Mouse (Mus musculus) granulocyte monocyte progenitor cell, adult 5-6 weeks (primary cell): ENCODE measurements around the gene Dnph1. TPM values are rescaled to one million over a fixed set of nuclear protein-coding genes. Genes with fewer than 3 reads are reported as not detected.

Source experiments
- total RNA-seq, 2 experiments: library from RNA; stranded (forward) in 1 of 2; stranded (reverse) in 1 of 2; fragments of 200-712, 200-1000 nt in 1 of 2; fragments of >200 nt in 1 of 2; fragmentation: Nextera tagmentation in 1 of 2; gene quantifications; 2 replicates each; pipeline ENCODE4 v1.2.3; 2014 to 2017

Gene Dnph1
- total RNA-seq, 2 experiments from 2014 or later = 25.8 to 33.1 TPM

Other genes starting within 250 kb of the Dnph1 start
- gene Polr1c, start 248.7 kb upstream of the Dnph1 start, total RNA-seq (2014; fragmentation: Nextera tagmentation) = 86.8 and 97.0 TPM in 2 replicates
- 40.4 and 65.2 TPM in 2 replicates for gene Polr1c, start 248.7 kb upstream of the Dnph1 start, total RNA-seq (2017)
- gene Yipf3, start 248.6 kb upstream of the Dnph1 start, total RNA-seq (2014; fragmentation: Nextera tagmentation) = 62.8 and 72.2 TPM in 2 replicates
- 40.9 and 60.4 TPM in 2 replicates for gene Yipf3, start 248.6 kb upstream of the Dnph1 start, total RNA-seq (2017)
- 1.8 and 3.5 TPM in 2 replicates for gene Lrrc73, start 243.2 kb upstream of the Dnph1 start, total RNA-seq (2014; fragmentation: Nextera tagmentation)
- not detected in 2 replicates for gene Lrrc73, start 243.2 kb upstream of the Dnph1 start, total RNA-seq (2017)
- gene Tjap1, start 213.7 kb upstream of the Dnph1 start, total RNA-seq (2014; fragmentation: Nextera tagmentation) = 19.4 and 37.8 TPM in 2 replicates
- 3.5 and 15.6 TPM in 2 replicates for gene Tjap1, start 213.7 kb upstream of the Dnph1 start, total RNA-seq (2017)
- gene Dlk2, start 199.3 kb upstream of the Dnph1 start, total RNA-seq (2014; fragmentation: Nextera tagmentation) = 1.3 TPM in 1 of 2 replicates, not detected in the other
- not detected in 2 replicates for gene Dlk2, start 199.3 kb upstream of the Dnph1 start, total RNA-seq (2017)
- gene Abcc10, start 168.4 kb upstream of the Dnph1 start, total RNA-seq (2014; fragmentation: Nextera tagmentation) = 2.1 and 4.1 TPM in 2 replicates
- gene Abcc10, start 168.4 kb upstream of the Dnph1 start, total RNA-seq (2017) = 0.95 and 1.0 TPM in 2 replicates
- gene Zfp318, start 113.0 kb upstream of the Dnph1 start, total RNA-seq (2014; fragmentation: Nextera tagmentation) = 8.0 and 9.8 TPM in 2 replicates
- gene Zfp318, start 113.0 kb upstream of the Dnph1 start, total RNA-seq (2017) = 5.6 and 13.8 TPM in 2 replicates
- gene Crip3, start 67.8 kb upstream of the Dnph1 start, total RNA-seq (2014; fragmentation: Nextera tagmentation) = not detected in 2 replicates
- not detected in 2 replicates for gene Crip3, start 67.8 kb upstream of the Dnph1 start, total RNA-seq (2017)
- gene Slc22a7, start 58.3 kb upstream of the Dnph1 start, total RNA-seq (2014; fragmentation: Nextera tagmentation) = not detected in 2 replicates
- not detected in 2 replicates for gene Slc22a7, start 58.3 kb upstream of the Dnph1 start, total RNA-seq (2017)
- gene Ttbk1, start 9.0 kb upstream of the Dnph1 start, total RNA-seq (2014; fragmentation: Nextera tagmentation) = 0.09 TPM in 1 of 2 replicates, not detected in the other
- not detected in 2 replicates for gene Ttbk1, start 9.0 kb upstream of the Dnph1 start, total RNA-seq (2017)
- 14.2 and 34.8 TPM in 2 replicates for gene Cul9, start 49.7 kb downstream of the Dnph1 start, total RNA-seq (2014; fragmentation: Nextera tagmentation)
- 7.5 and 8.9 TPM in 2 replicates for gene Cul9, start 49.7 kb downstream of the Dnph1 start, total RNA-seq (2017)
- gene Srf, start 59.5 kb downstream of the Dnph1 start, total RNA-seq (2014; fragmentation: Nextera tagmentation) = 27.4 and 42.7 TPM in 2 replicates
- 29.6 and 47.7 TPM in 2 replicates for gene Srf, start 59.5 kb downstream of the Dnph1 start, total RNA-seq (2017)
- 3.6 and 4.3 TPM in 2 replicates for gene Ptk7, start 132.8 kb downstream of the Dnph1 start, total RNA-seq (2014; fragmentation: Nextera tagmentation)
- 3.7 and 3.8 TPM in 2 replicates for gene Ptk7, start 132.8 kb downstream of the Dnph1 start, total RNA-seq (2017)
- 5.6 and 8.5 TPM in 2 replicates for gene Klc4, start 149.3 kb downstream of the Dnph1 start, total RNA-seq (2014; fragmentation: Nextera tagmentation)
- gene Klc4, start 149.3 kb downstream of the Dnph1 start, total RNA-seq (2017) = 7.9 and 11.5 TPM in 2 replicates
- 106 and 113 TPM in 2 replicates for gene Mrpl2, start 149.5 kb downstream of the Dnph1 start, total RNA-seq (2014; fragmentation: Nextera tagmentation)
- gene Mrpl2, start 149.5 kb downstream of the Dnph1 start, total RNA-seq (2017) = 103 and 133 TPM in 2 replicates
- 16.8 and 21.6 TPM in 2 replicates for gene Cul7, start 153.6 kb downstream of the Dnph1 start, total RNA-seq (2014; fragmentation: Nextera tagmentation)
- 10.0 and 13.2 TPM in 2 replicates for gene Cul7, start 153.6 kb downstream of the Dnph1 start, total RNA-seq (2017)
- gene Rrp36, start 177.6 kb downstream of the Dnph1 start, total RNA-seq (2014; fragmentation: Nextera tagmentation) = 15.7 and 21.3 TPM in 2 replicates
- 48.2 and 66.9 TPM in 2 replicates for gene Rrp36, start 177.6 kb downstream of the Dnph1 start, total RNA-seq (2017)
- gene Mea1, start 182.1 kb downstream of the Dnph1 start, total RNA-seq (2014; fragmentation: Nextera tagmentation) = 56.5 and 76.8 TPM in 2 replicates
- gene Mea1, start 182.1 kb downstream of the Dnph1 start, total RNA-seq (2017) = 73.8 and 82.4 TPM in 2 replicates
- 62.5 and 77.9 TPM in 2 replicates for gene Klhdc3, start 184.2 kb downstream of the Dnph1 start, total RNA-seq (2014; fragmentation: Nextera tagmentation)
- gene Klhdc3, start 184.2 kb downstream of the Dnph1 start, total RNA-seq (2017) = 26.8 and 30.9 TPM in 2 replicates
- 48.7 and 49.3 TPM in 2 replicates for gene Ppp2r5d, start 208.4 kb downstream of the Dnph1 start, total RNA-seq (2014; fragmentation: Nextera tagmentation)
- gene Ppp2r5d, start 208.4 kb downstream of the Dnph1 start, total RNA-seq (2017) = 45.9 and 57.1 TPM in 2 replicates
- gene Pex6, start 214.8 kb downstream of the Dnph1 start, total RNA-seq (2014; fragmentation: Nextera tagmentation) = 9.7 and 22.9 TPM in 2 replicates
- gene Pex6, start 214.8 kb downstream of the Dnph1 start, total RNA-seq (2017) = 11.3 and 13.2 TPM in 2 replicates
- gene Gnmt, start 232.5 kb downstream of the Dnph1 start, total RNA-seq (2014; fragmentation: Nextera tagmentation) = 1.1 TPM in 1 of 2 replicates, not detected in the other
- 1.0 TPM in 1 of 2 replicates, not detected in the other for gene Gnmt, start 232.5 kb downstream of the Dnph1 start, total RNA-seq (2017)